Mouse (Mus musculus): ENCODE results near the gene Ilf3. TPM values are rescaled to one million over a fixed set of nuclear protein-coding genes. Genes with fewer than 3 reads are reported as not detected.

Gene Ilf3
- total RNA-seq, 1 experiment from 2014 or later: 58.2 TPM

DNA sequence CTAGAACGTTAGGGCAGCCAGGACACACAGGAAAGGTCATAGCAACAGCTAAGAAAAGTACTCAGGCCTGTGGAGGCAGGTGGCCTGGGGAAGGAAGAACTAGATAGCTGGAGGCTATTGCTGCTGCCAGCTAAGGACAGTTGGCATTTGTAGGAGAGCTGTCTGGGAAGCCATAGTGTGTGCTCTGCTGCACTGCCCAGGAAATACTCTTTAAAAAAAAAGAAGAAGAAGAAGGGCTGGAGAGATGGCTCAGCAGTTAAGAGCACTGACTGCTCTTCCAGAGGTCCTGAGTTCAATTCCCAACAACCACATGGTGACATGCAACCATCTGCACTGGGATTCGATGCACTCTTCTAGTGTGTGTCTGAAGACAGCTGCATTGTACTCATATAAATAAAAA, 85.8 kb downstream of the Ilf3 start:
- ATAC-seq (ENCODE audit: extremely low read depth, insufficient number of reproducible peaks, low FRiP score, poor library complexity, severe bottlenecking): no peak

DNA sequence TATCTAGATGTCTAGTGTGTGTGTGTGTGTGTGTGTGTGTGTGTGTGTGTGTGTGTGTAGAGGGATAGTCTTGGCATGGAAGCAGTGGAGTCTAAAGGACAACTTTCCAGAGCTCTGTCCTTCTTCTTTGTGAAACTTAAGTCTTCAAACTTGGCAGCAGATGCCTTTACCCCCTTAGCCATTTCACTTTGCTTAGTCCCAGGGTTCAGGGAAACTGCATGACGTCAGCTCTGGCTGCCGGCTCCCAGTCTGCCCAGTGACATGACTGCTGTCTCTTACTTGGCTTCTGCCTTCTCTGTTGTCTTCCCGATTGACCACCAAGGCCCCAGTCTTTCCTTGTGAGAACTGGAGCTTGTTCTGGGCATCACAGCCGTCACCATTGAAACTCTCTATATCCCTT, 86.9 kb downstream of the Ilf3 start:
- ATAC-seq (ENCODE audit: extremely low read depth, insufficient number of reproducible peaks, low FRiP score, poor library complexity, severe bottlenecking): no peak

Other genes starting within 250 kb of the Ilf3 start
- gene Tyk2, start 236.6 kb upstream of the Ilf3 start, total RNA-seq (2017): 30.4 and 32.4 TPM in 2 replicates
- 117 and 133 TPM in 2 replicates for gene Cdc37, start 217.9 kb upstream of the Ilf3 start, total RNA-seq (2017)
- 1.5 and 2.6 TPM in 2 replicates for gene Pde4a, start 202.2 kb upstream of the Ilf3 start, total RNA-seq (2017)
- 25.0 and 29.5 TPM in 2 replicates for gene Keap1, start 128.5 kb upstream of the Ilf3 start, total RNA-seq (2017)
- gene S1pr5, start 119.4 kb upstream of the Ilf3 start, total RNA-seq (2017): 4.7 and 5.9 TPM in 2 replicates
- gene Atg4d, start 102.6 kb upstream of the Ilf3 start, total RNA-seq (2017): 18.3 and 31.7 TPM in 2 replicates
- gene Kri1, start 79.9 kb upstream of the Ilf3 start, total RNA-seq (2017): 175 and 178 TPM in 2 replicates
- gene Cdkn2d, start 76.5 kb upstream of the Ilf3 start, total RNA-seq (2017): 74.5 and 93.6 TPM in 2 replicates
- gene Ap1m2, start 55.5 kb upstream of the Ilf3 start, total RNA-seq (2017): 7.6 and 13.6 TPM in 2 replicates
- 269 and 279 TPM in 2 replicates for gene Slc44a2, start 47.2 kb upstream of the Ilf3 start, total RNA-seq (2017)
- gene Qtrt1, start 44.0 kb downstream of the Ilf3 start, total RNA-seq (2017): 19.4 and 22.7 TPM in 2 replicates
- 318 and 340 TPM in 2 replicates for gene Dnm2, start 57.0 kb downstream of the Ilf3 start, total RNA-seq (2017)
- 4.4 and 5.3 TPM in 2 replicates for gene Tmed1, start 142.4 kb downstream of the Ilf3 start, total RNA-seq (2017)
- 333 and 359 TPM in 2 replicates for gene AB124611, start 158.3 kb downstream of the Ilf3 start, total RNA-seq (2017)
- 17.6 and 18.3 TPM in 2 replicates for gene Carm1, start 179.0 kb downstream of the Ilf3 start, total RNA-seq (2017)
- 23.7 and 28.5 TPM in 2 replicates for gene Timm29, start 224.9 kb downstream of the Ilf3 start, total RNA-seq (2017)
- 8.1 and 11.1 TPM in 2 replicates for gene Yipf2, start 225.0 kb downstream of the Ilf3 start, total RNA-seq (2017)
- gene Smarca4, start 248.3 kb downstream of the Ilf3 start, total RNA-seq (2017): 70.4 and 71.1 TPM in 2 replicates